Mouse (Mus musculus): ENCODE measurements around the gene Agps.

DNA sequence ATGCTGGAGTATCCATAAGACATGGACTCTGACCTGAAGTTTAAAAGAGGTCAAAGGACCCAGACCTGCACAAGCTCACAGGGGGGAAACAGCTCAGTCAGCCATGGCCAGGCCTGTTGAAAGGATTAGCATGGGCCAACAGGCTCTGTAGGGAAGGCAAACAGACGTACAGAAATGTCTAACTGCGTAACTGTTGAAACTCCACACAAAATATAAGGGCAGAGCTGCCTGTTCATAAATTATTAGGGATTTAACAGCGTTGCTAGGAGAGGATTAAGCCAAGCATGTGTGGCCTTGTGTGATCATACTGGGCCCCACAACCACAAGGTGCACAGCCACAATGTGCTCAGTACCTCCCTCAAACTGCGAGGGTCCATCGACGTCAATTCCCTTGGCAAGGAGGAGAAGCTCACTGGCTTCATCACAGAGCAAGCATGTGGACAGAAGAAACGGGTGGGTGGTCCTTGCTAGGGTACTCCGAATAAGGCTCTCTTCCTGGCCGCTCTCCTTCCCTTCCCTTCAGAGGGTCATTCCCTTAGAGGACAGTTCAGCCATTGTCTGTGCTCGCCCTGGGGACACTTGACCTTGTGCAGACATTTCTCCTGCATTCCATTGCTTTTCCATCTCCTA lies 131.3 kb downstream of the Agps start:
- TF ChIP-seq CTCF (IDR thresholded peaks at IDR 0.05; ENCODE audit: low read depth, low read length) (no peak), POLR2AphosphoS5 (IDR thresholded peaks at IDR 0.05; ENCODE audit: insufficient replicate concordance, low read depth, low read length) (no peak), GATA1 (IDR thresholded peaks at IDR 0.05; ENCODE audit: borderline replicate concordance, low read length) (no peak), TAL1 (conservative IDR thresholded peaks at IDR 0.05; ENCODE audit: low read depth, low read length) (no peak), GATA2 (IDR thresholded peaks at IDR 0.05; ENCODE audit: borderline replicate concordance, low read depth, low read length) (no peak)
